Mouse (Mus musculus): ENCODE measurements at regions not wholly inside any gene's neighbourhood (a gene's known extent, or its start where the extent isn't known, plus 50 kb on each side); places are given as distances from the start of the nearest gene placed in this dataset.

DNA sequence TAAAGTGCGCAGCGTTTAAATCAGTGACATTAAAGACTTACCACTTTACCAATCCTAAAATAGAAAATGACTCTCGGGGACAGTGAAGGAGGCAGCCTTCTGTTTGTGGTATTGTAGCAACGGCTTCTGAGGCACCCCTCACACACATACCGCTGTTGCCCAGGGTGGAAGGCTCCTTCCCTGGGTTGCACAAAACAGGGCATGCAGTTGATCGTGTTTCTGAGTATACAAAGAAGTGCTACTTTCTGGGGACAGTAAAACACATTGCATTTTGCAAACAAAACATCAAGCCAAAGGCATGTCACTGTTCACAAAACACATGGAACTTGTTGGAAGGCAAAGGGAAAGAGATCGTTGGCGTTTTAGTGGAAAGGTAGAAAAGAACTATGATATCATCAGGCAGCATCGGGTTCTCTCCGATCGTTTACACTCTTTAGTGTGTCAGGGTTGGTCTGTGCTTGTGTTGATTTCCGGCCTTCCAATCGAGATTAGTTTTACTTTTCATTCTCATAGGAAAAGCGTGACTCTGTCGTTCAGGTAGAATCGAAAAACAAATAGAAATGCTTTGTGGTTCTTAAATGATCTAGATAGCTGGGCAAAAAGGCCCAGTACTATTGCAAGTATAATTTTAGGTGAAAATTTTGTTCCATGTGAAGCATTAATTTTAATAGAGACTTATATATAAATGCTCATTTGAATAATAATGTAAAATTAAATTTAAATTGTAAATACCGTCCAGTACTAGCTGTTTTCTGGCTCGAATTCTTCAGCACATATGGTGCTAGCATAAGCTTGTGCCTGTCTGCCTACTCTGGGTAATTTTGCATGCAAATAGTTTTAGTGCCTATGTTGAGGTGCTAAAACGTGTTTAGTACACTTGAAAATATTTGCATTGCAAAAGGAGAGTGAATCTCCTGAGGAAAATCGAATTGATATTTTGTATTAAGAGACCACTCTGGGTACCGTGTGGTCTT is 123.1 kb upstream of the Mpdz start:
- Histone ChIP-seq H3K27ac (ENCODE audit: insufficient read depth, low read depth, low read length, poor library complexity, severe bottlenecking) (no peak overlapping the region), H3K4me3 (ENCODE audit: insufficient read depth in 1 of 2, low read depth in 1 of 2, low read length in 2 of 2, poor library complexity in 1 of 2, severe bottlenecking in 1 of 2) (no peak overlapping the region), H3K4me1 (ENCODE audit: control insufficient read depth in 2 of 2, insufficient read depth in 2 of 2, low read length in 2 of 2, poor library complexity in 1 of 2) (no peaks in the 10 kb centered on the region), H3K36me3 (ENCODE audit: control insufficient read depth, insufficient read depth, low read length, poor library complexity, severe bottlenecking) (no peaks in the 10 kb centered on the region), H3K9me3 (ENCODE audit: control insufficient read depth, insufficient read depth, low read depth, low read length) (no peaks in the 10 kb centered on the region), H3K9ac (ENCODE audit: insufficient read depth, low read depth, low read length, poor library complexity, severe bottlenecking) (no peak overlapping the region)
- in situ Hi-C loops (cut with MboI; ENCODE audit: low sequenced_read_pairs in 2 of 2, unreplicated experiment in 2 of 2), result loop anchor here in 1 of 2 experiments (25.0 kb wide), 1 partner anchor 1022 kb away; no protein-coding TSS in a partner anchor
- TF ChIP-seq MAFK (IDR thresholded peaks at IDR 0.05; ENCODE audit: insufficient read depth, low read depth, low read length) (no peak), CHD2 (IDR thresholded peaks at IDR 0.05; ENCODE audit: low read depth, low read length) (no peak)
- DNase-seq (ENCODE audit: low read depth, low spot score), result no peak

GRCm38 (mm10) chr4:81564446-81564845 is 121.8 kb upstream of the Mpdz start:
- no peaks in the 10 kb centered on the region for H3K4me1 ChIP-seq (ENCODE audit: control insufficient read depth in 2 of 2, insufficient read depth in 2 of 2, low read length in 2 of 2, poor library complexity in 1 of 2)
- in situ Hi-C loops (cut with MboI; ENCODE audit: low sequenced_read_pairs in 2 of 2, unreplicated experiment in 2 of 2), result loop anchor here in 1 of 2 experiments (25.0 kb wide), 1 partner anchor 1023 kb away; no protein-coding TSS in a partner anchor
- H3K36me3 ChIP-seq (ENCODE audit: control insufficient read depth, insufficient read depth, low read length, poor library complexity, severe bottlenecking), result no peaks in the 10 kb centered on the region
- TF ChIP-seq CHD2 (IDR thresholded peaks at IDR 0.05; ENCODE audit: low read depth, low read length) (no peak), HCFC1 (IDR thresholded peaks at IDR 0.05; ENCODE audit: borderline replicate concordance, insufficient read depth, low read length) (no peak), ZC3H11A (IDR thresholded peaks at IDR 0.05; ENCODE audit: borderline replicate concordance, low read depth, low read length) (0 out of 2 replicates have a peak, but pooled peaks have one; percentile 21), ZNF384 (IDR thresholded peaks at IDR 0.05; ENCODE audit: low read depth, low read length) (peak; percentile 96)
- no peak overlapping the region for H3K27ac ChIP-seq (ENCODE audit: insufficient read depth, low read depth, low read length, poor library complexity, severe bottlenecking)
- H3K4me3 ChIP-seq (ENCODE audit: insufficient read depth in 1 of 2, low read depth in 1 of 2, low read length in 2 of 2, poor library complexity in 1 of 2, severe bottlenecking in 1 of 2), result no peak overlapping the region
- no peaks in the 10 kb centered on the region for H3K9me3 ChIP-seq (ENCODE audit: control insufficient read depth, insufficient read depth, low read depth, low read length)
- peak; percentile 13 for DNase-seq (ENCODE audit: low read depth, low spot score)
- H3K9ac ChIP-seq (ENCODE audit: insufficient read depth, low read depth, low read length, poor library complexity, severe bottlenecking), result no peak overlapping the region

DNA sequence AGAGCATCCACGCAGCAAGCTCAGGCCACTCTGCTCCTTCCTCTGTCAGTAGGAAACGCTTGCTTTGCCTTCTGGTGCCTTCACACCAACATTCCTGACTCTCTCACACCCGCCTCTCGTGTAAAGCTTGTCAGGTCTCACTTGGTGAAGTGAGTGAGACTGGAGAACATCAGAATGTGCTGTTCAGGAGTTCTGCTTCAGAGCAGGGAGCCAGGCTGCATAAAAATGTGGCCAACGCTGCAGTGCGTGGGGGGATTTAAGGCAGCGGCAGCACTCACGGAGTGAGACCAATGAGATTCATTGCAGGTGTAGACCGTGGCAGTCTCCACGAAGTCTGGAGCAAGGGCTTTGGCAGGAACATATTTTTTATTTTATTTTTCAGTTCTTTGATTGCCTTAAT is 121.0 kb upstream of the Mpdz start:
- no peaks in the 10 kb centered on the region for H3K9me3 ChIP-seq (ENCODE audit: control insufficient read depth, insufficient read depth, low read depth, low read length)
- no peak overlapping the region for H3K27ac ChIP-seq (ENCODE audit: insufficient read depth, low read depth, low read length, poor library complexity, severe bottlenecking)
- no peaks in the 10 kb centered on the region for H3K4me1 ChIP-seq (ENCODE audit: control insufficient read depth in 2 of 2, insufficient read depth in 2 of 2, low read length in 2 of 2, poor library complexity in 1 of 2)
- in situ Hi-C loops (cut with MboI; ENCODE audit: low sequenced_read_pairs in 2 of 2, unreplicated experiment in 2 of 2), result loop anchor here in 1 of 2 experiments (25.0 kb wide), 1 partner anchor 1024 kb away; no protein-coding TSS in a partner anchor
- no peaks in the 10 kb centered on the region for H3K36me3 ChIP-seq (ENCODE audit: control insufficient read depth, insufficient read depth, low read length, poor library complexity, severe bottlenecking)
- TF ChIP-seq CHD2 (IDR thresholded peaks at IDR 0.05; ENCODE audit: low read depth, low read length) (no peak), HCFC1 (IDR thresholded peaks at IDR 0.05; ENCODE audit: borderline replicate concordance, insufficient read depth, low read length) (no peak), ZNF384 (IDR thresholded peaks at IDR 0.05; ENCODE audit: low read depth, low read length) (no peak), MAFK (IDR thresholded peaks at IDR 0.05; ENCODE audit: insufficient read depth, low read depth, low read length) (no peak), ZC3H11A (IDR thresholded peaks at IDR 0.05; ENCODE audit: borderline replicate concordance, low read depth, low read length) (no peak)
- DNase-seq (ENCODE audit: low read depth, low spot score), result no peak
- no peak overlapping the region for H3K9ac ChIP-seq (ENCODE audit: insufficient read depth, low read depth, low read length, poor library complexity, severe bottlenecking)
- H3K4me3 ChIP-seq (ENCODE audit: insufficient read depth in 1 of 2, low read depth in 1 of 2, low read length in 2 of 2, poor library complexity in 1 of 2, severe bottlenecking in 1 of 2), result no peak overlapping the region

GRCm38 (mm10) chr4:81561453-81561852 is 118.8 kb upstream of the Mpdz start:
- Histone ChIP-seq H3K4me3 (ENCODE audit: insufficient read depth in 1 of 2, low read depth in 1 of 2, low read length in 2 of 2, poor library complexity in 1 of 2, severe bottlenecking in 1 of 2) (no peak overlapping the region), H3K36me3 (ENCODE audit: control insufficient read depth, insufficient read depth, low read length, poor library complexity, severe bottlenecking) (no peaks in the 10 kb centered on the region), H3K27ac (ENCODE audit: insufficient read depth, low read depth, low read length, poor library complexity, severe bottlenecking) (no peak overlapping the region), H3K9me3 (ENCODE audit: control insufficient read depth, insufficient read depth, low read depth, low read length) (no peaks in the 10 kb centered on the region), H3K4me1 (ENCODE audit: control insufficient read depth in 2 of 2, insufficient read depth in 2 of 2, low read length in 2 of 2, poor library complexity in 1 of 2) (no peaks in the 10 kb centered on the region), H3K9ac (ENCODE audit: insufficient read depth, low read depth, low read length, poor library complexity, severe bottlenecking) (no peak overlapping the region)
- DNase-seq (ENCODE audit: low read depth, low spot score), result no peak
- in situ Hi-C loops (cut with MboI; ENCODE audit: low sequenced_read_pairs in 2 of 2, unreplicated experiment in 2 of 2), result loop anchor here in 1 of 2 experiments (25.0 kb wide), 1 partner anchor 1026 kb away; no protein-coding TSS in a partner anchor
- TF ChIP-seq HCFC1 (IDR thresholded peaks at IDR 0.05; ENCODE audit: borderline replicate concordance, insufficient read depth, low read length) (no peak), MAFK (IDR thresholded peaks at IDR 0.05; ENCODE audit: insufficient read depth, low read depth, low read length) (no peak), ZNF384 (IDR thresholded peaks at IDR 0.05; ENCODE audit: low read depth, low read length) (no peak), CHD2 (IDR thresholded peaks at IDR 0.05; ENCODE audit: low read depth, low read length) (no peak), ZC3H11A (IDR thresholded peaks at IDR 0.05; ENCODE audit: borderline replicate concordance, low read depth, low read length) (no peak)
